Mouse (Mus musculus) megakaryocyte, embryonic 14.5 days (primary cell): ENCODE results near the gene Mn1.

ENCODE experiments used
- FLI1 ChIP-seq: IDR thresholded peaks from 2 replicates; pipeline ENCODE4 v1.6.1; 2012; ENCODE audit warnings: low read length, inconsistent platforms, mixed read lengths
- GATA1 ChIP-seq: IDR thresholded peaks from 3 replicates; pipeline ENCODE4 v1.6.1; 2012; ENCODE audit warnings: mixed read lengths, low read length, inconsistent platforms, borderline replicate concordance

GRCm38 (mm10) chr5:111506410-111506809 lies 89.2 kb downstream of the Mn1 start:
- TF ChIP-seq GATA1, result no peak
- no peak for TF ChIP-seq FLI1
